Mouse (Mus musculus) erythroblast, embryonic 14.5 days (primary cell): ENCODE results near the gene Fstl4.

ENCODE experiments used
- GATA1 ChIP-seq: IDR thresholded peaks from 2 replicates; pipeline ENCODE4 v1.6.1; 2012; ENCODE audit warnings: low read length, inconsistent platforms, mixed read lengths
- TAL1 ChIP-seq: IDR thresholded peaks from 3 replicates; pipeline ENCODE4 v1.6.1; 2012; ENCODE audit warnings: low read length, inconsistent platforms, mixed read lengths

DNA sequence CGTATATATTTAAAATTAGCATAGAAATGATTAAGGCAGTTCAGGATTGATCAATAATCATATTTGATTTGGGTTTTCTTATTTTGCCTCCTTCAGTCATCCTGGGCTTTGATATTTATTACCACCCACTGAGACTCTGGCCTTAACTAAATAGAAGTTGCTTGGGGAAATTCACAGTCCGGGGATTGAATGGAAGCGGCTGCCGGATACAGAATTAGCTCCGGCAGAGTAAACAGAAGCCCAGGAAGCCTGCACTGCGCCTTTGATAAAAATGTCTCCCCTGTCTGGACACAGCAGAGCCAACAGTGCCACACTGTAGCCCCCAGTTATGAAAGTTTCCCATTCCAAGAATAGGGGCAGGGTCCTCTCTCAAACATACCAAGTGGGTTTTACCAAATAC is 282.4 kb downstream of the Fstl4 start:
- TF ChIP-seq GATA1: no peak
- no peak for TF ChIP-seq TAL1
